Mouse (Mus musculus): Measurements from ENCODE around the gene Gstcd.

DNA sequence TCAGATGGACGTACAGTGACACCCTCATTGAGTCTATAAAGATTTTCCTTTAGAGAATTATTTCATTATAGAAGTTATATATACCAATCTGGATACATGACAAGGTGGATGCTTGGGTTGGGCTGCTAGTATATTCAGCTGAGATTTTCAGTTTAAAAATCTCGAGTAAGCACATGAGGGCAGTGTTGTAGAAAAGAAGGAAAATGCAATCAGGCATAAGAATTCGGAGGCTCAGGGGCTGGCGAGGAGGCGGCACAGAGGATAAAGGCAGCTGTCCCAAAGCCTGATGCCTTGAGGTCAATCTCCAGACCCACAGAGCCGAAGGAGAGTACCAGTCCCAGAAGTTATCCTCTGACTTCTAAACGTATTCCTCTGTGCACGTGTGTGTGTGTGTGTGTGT lies 40.8 kb upstream of the Gstcd start:
- TF ChIP-seq CTCF (IDR thresholded peaks at IDR 0.05; ENCODE audit: low read depth, low read length) (no peak), GATA1 (IDR thresholded peaks at IDR 0.05; ENCODE audit: borderline replicate concordance, low read length) (no peak)

All from G1E (cell line).